Mouse (Mus musculus) mouse trophoblast stem cell (cell line): ENCODE measurements around the gene Qpctl.

Experiments
- in situ Hi-C, 2 experiments: fragments of 300-500 bp; cut with MseI, MboI; formaldehyde crosslinking; loops; 2 replicates in 1 of 2; 3 replicates in 1 of 2; pipeline ENCODE4 v1.15.1; 2025

Qpctl gene

DNA sequence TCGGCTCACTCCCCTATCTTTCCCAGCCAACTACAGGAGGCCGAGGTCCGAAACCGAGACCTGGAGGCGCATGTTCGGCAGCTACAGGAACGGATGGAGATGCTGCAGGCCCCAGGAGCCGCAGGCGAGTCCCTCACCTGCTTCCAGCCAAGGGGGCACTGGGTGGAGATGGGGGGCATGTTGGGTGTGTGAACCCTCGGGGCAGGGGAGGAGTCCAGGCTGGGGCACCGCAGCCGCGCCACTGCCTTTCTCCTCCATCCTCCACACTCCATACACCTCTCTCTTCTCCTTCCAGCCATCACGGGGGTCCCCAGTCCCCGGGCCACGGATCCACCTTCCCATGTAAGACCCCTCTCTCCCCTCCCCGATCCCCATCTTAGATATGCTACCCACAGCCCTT, 57.2 kb downstream of the Qpctl start:
- in situ Hi-C loops, result no loop called here
